Mouse (Mus musculus) thymus, adult 2 months (tissue): ENCODE results near the gene Selenof. TPM values are rescaled to one million over a fixed set of nuclear protein-coding genes. Genes with fewer than 3 reads are reported as not detected.

Source experiments
- DNase-seq: peaks from one replicate; pipeline ENCODE4 v3.0.0; 2021
- H3K27ac ChIP-seq: fragments of 200-500 bp; 2 replicates; pipeline ENCODE4 v1.5.1; 2012; ENCODE audit warnings: low read length, control low read depth; ENCODE audit not compliant: control insufficient read depth, insufficient read depth
- H3K27me3 ChIP-seq: fragments of 200-500 bp; 2 replicates; pipeline ENCODE4 v1.6.1; 2012; ENCODE audit warnings: mild to moderate bottlenecking, low read length, moderate library complexity, mixed read lengths; ENCODE audit not compliant: control insufficient read depth, insufficient read depth
- H3K36me3 ChIP-seq: fragments of 200-500 bp; 2 replicates; pipeline ENCODE4 v1.6.1; 2012; ENCODE audit warnings: mild to moderate bottlenecking, low read length, moderate library complexity; ENCODE audit not compliant: control insufficient read depth, insufficient read depth
- H3K4me1 ChIP-seq: fragments of 200-500 bp; replicated peaks from 2 replicates; pipeline ENCODE4 v1.6.1; 2012; ENCODE audit warnings: low read length; ENCODE audit not compliant: control insufficient read depth, insufficient read depth
- H3K4me3 ChIP-seq: fragments of 200-500 bp; 2 replicates; pipeline ENCODE4 v1.5.1; 2012; ENCODE audit warnings: mild to moderate bottlenecking, low read length, control low read depth, moderate library complexity; ENCODE audit not compliant: control insufficient read depth, insufficient read depth
- CTCF ChIP-seq: fragments of 200-500 bp; IDR thresholded peaks from 2 replicates; pipeline ENCODE4 v1.5.1; 2012; ENCODE audit warnings: mild to moderate bottlenecking, control low read depth, low read length, moderate library complexity, borderline replicate concordance; ENCODE audit not compliant: control insufficient read depth, poor library complexity, insufficient read depth; ENCODE audit errors: extremely low read depth
- POLR2A ChIP-seq: fragments of 200-500 bp; IDR thresholded peaks from 2 replicates; pipeline ENCODE4 v1.6.1; 2012; ENCODE audit warnings: mild to moderate bottlenecking, low read length, control low read depth, moderate library complexity; ENCODE audit not compliant: control insufficient read depth, poor library complexity, insufficient read depth; ENCODE audit errors: extremely low read depth
- WGBS: fragments of 180-500 bp; shearing (Covaris S2); methylation state at CpG from one replicate; pipeline ENCODE4 v1.1.7; 2018; 5-methylcytosine and 5-hydroxymethylcytosine counted together
- polyA plus RNA-seq: library from polyadenylated mRNA; depleted of rRNA; stranded (reverse); fragments of >200 nt; gene quantifications from 2 replicates; pipeline ENCODE4 v1.2.3, GENCODE M21; 2012

Gene Selenof
- polyA plus RNA-seq, 1 experiment, result 129 TPM

DNA sequence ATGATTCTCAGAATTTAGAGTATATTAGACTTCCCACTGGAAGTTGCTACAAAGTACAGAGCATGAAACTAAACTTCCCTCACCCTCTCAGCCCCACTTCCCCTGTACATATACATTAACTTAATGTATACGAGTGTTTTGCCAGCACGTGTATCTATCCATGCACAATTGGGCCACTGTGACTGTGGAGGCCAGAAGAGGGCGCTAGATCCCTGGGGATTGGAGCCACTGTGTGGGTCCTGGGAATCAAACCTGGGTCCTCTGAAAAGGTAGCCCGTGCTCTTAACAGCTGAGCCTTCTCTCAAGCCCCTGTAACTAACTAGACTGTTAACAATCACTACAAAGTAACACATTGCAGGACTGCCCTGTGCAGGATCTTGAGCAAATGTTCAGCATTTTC lies 36.3 kb downstream of the Selenof start:
- DNase-seq, result no peak
- no peak overlapping the region for H3K27ac ChIP-seq
- WGBS, result 82% methylated on average over 4 of the region's 4 CpGs
- TF ChIP-seq POLR2A, result no peak
- no peak for TF ChIP-seq CTCF
- H3K27me3 ChIP-seq, result no peaks in the 10 kb centered on the region
- no peaks in the 10 kb centered on the region for H3K36me3 ChIP-seq
- H3K4me3 ChIP-seq, result no peak overlapping the region
- H3K4me1 ChIP-seq, result no peaks in the 10 kb centered on the region

DNA sequence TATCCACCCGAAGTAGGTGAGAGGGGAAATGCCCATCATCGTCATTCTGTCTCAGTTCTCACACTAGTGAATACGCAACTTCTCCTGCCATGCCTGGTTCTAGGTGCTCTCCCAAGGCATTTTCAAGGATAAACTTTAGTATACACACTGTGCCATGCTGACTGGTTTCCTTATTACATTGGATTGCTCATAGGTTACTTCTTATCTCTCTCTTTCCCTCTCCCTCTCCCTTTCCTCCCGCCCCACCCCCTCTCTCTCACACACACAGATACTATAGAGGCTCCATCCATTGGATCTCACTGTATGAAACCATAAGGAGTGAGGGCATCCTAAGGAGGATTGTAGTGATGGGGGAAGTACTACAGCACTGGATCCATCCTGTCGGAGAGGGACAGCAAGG lies 38.0 kb downstream of the Selenof start:
- no peak for TF ChIP-seq POLR2A
- TF ChIP-seq CTCF, result no peak
- no peak overlapping the region for H3K27ac ChIP-seq
- H3K4me3 ChIP-seq, result no peak overlapping the region
- no peaks in the 10 kb centered on the region for H3K27me3 ChIP-seq
- 89% methylated on average over 5 of the region's 5 CpGs for WGBS
- DNase-seq, result no peak
- no peaks in the 10 kb centered on the region for H3K36me3 ChIP-seq
- H3K4me1 ChIP-seq, result no peaks in the 10 kb centered on the region

DNA sequence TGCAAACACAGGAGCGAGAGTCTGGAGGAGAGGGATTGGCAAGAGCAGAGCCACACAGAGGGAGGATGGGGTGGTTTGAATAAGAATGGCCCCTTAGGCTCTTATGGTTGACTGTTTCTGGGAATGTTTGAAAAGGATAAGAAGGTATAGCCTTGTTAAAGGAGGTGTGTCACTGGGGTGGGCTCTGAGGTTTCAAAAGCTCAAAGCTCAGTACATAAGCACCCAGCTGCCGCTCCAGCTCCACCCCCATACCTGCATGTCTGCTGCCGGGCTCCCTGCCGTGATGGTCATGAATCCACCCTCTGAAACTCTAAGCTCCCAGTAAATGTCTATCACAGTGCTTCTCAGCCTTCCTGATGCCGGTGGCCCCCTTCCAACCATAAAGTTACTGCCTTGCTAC lies 40.7 kb downstream of the Selenof start:
- Histone ChIP-seq H3K27me3 (no peaks in the 10 kb centered on the region), H3K36me3 (no peaks in the 10 kb centered on the region), H3K27ac (no peak overlapping the region), H3K4me3 (no peak overlapping the region), H3K4me1 (no peaks in the 10 kb centered on the region)
- TF ChIP-seq CTCF (no peak), POLR2A (no peak)
- 95% methylated on average over 5 of the region's 5 CpGs for WGBS
- DNase-seq, result no peak

DNA sequence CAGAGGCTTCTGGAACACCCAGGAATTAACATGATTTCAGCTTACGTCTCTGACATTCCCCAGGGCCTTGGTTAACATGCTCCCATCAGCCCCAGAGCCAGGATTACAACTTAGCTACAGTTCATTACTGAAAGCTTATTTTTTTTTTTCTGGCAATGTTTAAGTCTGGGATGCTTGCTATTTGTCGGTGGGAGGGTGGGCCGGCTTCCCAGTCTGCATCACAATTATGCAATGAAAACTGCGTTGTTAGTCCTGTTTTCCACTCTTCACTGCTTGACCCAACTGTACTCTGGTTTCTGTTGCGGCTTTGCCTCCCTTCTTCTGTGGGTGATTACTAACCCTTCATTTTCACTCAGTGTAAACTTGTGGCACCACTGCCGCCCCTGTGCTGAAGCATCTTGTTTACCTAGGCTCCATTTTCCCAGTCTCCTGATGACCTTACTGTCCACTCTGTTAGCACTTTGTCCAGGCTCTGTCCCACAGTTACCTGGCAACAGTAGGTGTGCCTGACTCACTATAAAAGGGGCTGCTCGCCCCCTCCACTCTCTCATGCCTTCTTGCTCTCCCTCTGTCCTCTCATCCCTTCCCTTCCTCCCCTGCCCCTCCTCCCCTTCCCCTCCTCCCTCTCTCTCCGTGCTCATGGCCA lies 41.6 kb downstream of the Selenof start:
- Histone ChIP-seq H3K27me3 (no peaks in the 10 kb centered on the region), H3K36me3 (no peaks in the 10 kb centered on the region), H3K4me3 (no peak overlapping the region), H3K27ac (no peak overlapping the region), H3K4me1 (no peaks in the 10 kb centered on the region)
- no peak for TF ChIP-seq POLR2A
- TF ChIP-seq CTCF, result no peak
- no peak for DNase-seq
- WGBS, result 91% methylated on average over 8 of the region's 8 CpGs

DNA sequence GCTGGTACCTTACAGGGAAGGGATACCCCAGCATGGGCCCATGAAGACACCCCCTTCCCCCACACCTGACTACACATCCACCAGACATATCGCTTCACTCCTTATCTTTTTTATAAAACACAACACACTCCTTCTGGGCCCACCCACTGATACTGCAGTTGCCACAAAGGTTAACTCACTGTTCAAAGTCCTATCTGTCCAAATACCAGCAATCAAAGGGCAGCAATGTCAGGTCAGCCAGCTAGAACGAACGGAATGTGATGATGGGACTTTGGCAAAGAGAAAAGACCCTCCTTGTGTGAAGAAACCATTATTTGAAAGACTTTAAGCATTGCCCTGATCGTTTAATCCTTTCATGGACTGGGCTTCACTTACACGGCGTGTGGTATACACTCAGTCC lies 42.3 kb downstream of the Selenof start:
- H3K27ac ChIP-seq, result no peak overlapping the region

DNA sequence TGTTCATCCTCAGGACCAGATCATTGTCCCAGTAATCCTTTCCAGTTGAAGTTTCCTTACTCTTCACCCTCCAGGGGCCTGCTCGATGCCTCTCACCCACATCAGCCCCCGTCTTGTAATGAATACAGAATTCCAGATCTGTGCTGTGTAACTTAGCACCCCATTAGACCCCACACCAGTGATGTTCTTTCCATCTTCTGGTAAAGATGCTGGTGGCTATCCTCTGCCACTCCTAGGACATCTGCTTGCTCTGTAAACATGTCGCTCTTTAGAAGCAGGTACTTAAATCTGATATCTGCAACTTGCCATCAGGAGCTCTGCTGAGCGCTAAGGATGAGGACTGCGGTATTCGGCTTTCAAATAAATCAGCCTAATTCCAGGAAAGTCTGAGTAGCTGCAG lies 44.2 kb downstream of the Selenof start:
- no peak for DNase-seq
- Histone ChIP-seq H3K27ac (no peak overlapping the region), H3K27me3 (no peaks in the 10 kb centered on the region), H3K36me3 (no peaks in the 10 kb centered on the region), H3K4me1 (no peaks in the 10 kb centered on the region), H3K4me3 (no peak overlapping the region)
- TF ChIP-seq POLR2A (no peak), CTCF (no peak)
- 96% methylated on average over 6 of the region's 6 CpGs for WGBS

More for the DNA sequence above, 42.3 kb downstream of the Selenof start:
- Histone ChIP-seq H3K4me3 (no peak overlapping the region), H3K36me3 (no peaks in the 10 kb centered on the region), H3K27me3 (no peaks in the 10 kb centered on the region), H3K4me1 (no peaks in the 10 kb centered on the region)
- 97% methylated on average over 6 of the region's 6 CpGs for WGBS
- TF ChIP-seq POLR2A, result no peak
- no peak for TF ChIP-seq CTCF
- no peak for DNase-seq

DNA sequence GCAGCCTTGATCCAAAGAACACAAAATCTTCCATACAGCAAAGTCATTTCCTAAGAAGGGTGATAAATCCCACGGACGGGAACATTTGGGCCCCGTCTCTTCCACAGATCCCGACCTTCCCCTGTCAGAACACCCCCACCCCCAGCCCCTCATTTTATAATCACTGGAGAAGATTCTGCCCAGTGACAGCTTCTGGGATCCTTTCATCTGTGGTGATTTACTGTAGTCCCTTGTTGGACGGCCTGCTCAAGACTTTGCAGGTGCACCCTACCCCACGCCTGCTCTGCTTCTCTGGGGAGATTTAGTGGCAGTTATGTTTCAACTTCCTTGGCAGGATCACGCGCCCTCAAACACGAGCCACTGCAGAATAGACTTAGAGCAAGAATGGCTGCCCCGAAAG lies 44.6 kb downstream of the Selenof start:
- no peak for TF ChIP-seq POLR2A
- TF ChIP-seq CTCF, result no peak
- H3K4me3 ChIP-seq, result no peak overlapping the region
- H3K36me3 ChIP-seq, result no peaks in the 10 kb centered on the region
- DNase-seq, result no peak
- WGBS, result 65% methylated on average over 10 of the region's 10 CpGs
- H3K27me3 ChIP-seq, result no peaks in the 10 kb centered on the region
- no peaks in the 10 kb centered on the region for H3K4me1 ChIP-seq
- no peak overlapping the region for H3K27ac ChIP-seq
